Mouse (Mus musculus): Measurements from ENCODE around the gene Lmtk3.

The Lmtk3 gene

DNA sequence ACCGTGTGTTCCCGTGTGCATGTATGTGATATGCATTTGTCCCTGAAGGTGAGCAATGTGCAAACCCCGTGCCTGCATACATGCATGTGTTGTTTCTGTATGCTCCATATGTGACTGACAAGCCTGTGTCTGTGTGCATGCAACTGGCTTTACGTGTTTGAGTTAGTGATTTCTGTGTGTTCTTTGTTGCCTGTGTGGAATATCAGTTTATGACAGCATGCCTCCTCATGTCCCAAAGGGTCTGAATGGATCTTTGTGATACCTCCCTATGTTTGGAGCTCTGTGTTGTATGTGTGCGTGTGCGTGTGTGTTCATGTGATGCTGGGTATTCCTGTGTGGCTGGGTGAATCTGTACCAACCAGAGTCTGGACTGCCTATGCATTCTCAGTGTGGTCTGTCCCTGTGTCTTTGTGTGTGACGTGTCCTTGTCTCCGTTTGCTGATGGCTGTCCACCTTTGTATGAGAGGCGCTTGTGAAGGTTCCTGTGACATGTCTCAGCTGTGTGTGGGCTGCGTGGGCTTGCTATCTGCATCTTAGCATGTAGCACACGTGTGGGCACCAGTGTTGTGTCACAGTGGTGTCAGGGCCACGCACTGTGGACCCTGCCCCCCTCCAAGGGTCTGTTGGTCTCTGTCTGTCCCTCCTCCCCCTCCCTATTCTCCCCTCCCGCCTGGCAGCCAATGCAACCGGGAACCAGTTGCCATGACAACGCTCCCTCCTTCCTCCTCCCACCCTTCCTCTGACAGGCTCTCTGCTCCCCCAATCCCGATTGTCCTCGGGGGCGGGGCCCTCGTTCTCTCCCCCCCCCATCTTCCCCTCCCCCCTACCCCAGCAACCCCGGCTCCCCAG, 1.2 kb downstream of the Lmtk3 start, which contains the start of gene Sult2b1:
Gene Sult2b1, minus strand, starts transcription at position 146 of the 849 bp plus-strand sequence.
- peak; percentile 87 to 92 for DNase-seq (ENCODE audit: low spot score in 2 of 2)

DNA sequence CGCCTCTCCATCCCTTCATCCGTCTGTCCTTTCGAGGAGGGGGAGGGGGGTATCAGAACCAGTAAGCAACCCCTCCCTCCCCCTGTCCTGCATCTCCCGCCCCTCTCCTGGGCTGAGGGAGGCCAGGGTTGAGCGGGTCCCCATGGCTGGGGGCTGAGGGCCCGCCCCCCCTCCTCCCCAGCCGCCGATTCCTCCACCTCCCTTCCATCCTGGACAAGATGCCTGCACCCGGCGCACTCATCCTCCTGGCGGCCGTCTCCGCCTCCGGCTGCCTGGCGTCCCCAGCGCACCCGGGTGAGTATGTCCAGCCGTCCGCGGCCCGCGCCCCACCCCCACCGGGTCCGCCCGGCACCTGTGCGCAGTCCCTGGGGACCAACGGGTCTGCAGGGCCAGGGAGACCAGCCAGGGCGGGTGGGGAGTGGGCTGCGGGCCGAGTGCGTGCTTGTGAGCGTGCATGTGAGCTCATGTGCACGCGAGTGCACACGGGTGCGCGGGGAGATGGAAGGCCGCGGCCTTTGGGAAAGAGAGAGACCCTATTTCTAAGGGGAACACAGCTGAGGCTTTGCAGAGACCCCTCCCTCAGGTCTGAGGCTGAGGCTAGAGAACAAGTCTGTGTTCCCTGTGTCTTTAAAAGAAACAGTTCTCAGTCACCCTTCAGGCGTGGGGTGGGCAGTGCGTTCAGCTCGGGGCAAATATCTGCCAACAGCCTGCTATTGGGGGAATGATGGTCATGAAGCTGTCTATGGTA, 2.0 kb downstream of the Lmtk3 start:
- DNase-seq (ENCODE audit: low spot score in 2 of 2) = peak in 1 of 2 experiments; percentile 76

DNA sequence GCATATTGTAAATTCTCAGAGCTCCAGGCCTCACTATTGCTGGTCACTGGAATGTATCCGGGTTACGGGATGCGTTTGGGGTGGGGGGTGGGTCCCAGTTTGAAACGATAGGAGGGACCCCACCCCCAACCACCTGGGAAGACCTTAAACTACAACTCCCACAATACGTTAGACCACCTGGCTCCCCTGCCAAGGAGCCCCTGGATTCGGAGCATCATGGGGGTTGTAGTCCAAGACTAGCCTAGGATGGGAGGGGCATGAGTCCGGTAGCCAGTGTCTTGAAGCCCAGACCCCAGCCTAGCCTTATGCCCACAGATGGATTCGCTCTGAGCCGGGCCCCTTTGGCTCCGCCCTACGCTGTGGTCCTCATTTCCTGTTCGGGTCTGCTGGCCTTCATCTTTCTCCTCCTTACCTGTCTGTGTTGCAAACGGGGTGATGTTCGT, 2.6 kb downstream of the Lmtk3 start:
- DNase-seq (ENCODE audit: low spot score in 2 of 2) = peak in 1 of 2 experiments; percentile 63

DNA sequence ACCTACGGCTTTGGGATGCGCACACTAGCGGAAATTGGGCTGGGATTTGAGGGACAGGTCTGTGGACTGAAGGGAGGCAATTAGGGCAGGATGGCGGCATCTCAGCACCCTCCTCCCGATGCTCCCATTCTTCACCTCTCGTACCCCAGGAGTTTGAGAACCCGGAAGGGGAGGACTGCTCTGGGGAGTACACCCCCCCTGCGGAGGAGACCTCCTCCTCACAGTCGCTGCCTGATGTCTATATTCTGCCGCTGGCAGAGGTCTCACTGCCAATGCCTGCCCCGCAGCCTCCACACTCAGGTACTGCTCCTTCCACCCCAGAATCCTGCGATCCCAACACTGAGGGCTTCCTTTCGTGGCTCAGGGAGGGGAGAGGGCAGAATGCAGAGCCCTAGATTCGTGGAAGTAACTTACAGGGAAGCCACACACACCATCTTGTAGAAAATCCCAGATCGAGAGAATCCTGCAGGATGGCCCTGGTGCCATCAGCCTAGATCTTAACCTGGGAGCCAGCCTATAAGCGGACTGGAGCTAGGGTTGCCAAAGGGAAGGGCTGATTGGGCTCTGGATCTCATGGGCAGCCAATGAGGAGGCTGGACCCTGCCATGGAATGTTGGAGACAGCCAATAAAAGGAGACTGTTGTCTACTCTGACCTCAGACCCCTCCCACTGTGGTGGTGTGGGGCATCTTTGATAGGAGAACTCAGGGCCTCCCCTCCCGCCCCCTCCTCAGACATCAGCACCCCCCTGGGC, 3.3 kb downstream of the Lmtk3 start:
- peak in 1 of 2 experiments; percentile 30 for DNase-seq (ENCODE audit: low spot score in 2 of 2)

DNA sequence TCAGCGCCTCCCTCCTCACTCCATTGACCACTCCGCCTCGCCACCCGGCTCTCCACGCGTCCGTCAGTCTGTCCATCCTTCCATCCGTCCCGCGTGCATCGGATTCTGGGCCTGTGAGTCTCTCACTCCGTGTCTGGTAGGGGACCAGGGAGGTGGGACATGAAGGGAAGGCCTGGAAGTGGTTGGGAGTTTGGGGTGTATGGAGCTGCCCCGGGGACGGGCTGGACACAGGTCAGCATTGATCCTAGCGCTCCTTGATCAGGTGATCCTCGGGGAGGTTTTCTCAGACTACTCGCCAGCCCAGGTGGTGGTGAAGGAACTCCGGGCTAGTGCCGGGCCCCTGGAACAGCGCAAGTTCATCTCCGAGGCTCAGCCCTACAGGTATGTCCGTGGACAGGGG, 4.1 kb downstream of the Lmtk3 start:
- DNase-seq (ENCODE audit: low spot score in 2 of 2) = peak in 1 of 2 experiments; percentile 3

DNA sequence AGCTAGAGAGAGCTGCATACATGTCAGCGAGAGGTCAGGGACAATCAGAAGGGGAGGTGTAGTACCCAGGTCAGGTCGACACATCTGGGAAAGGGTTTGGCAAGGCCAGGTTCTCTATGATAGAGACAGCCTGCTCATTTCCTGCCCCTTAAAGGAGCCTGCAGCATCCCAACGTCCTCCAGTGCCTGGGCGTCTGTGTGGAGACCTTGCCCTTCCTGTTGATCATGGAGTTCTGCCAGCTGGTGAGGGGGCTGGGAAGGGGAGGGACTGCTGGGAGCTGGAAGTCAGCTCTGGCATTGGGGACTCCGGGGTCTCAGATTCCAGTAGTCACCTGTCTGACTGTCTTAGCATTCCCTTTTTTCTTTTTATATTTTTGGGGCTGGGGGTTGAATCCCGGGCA, 7.2 kb downstream of the Lmtk3 start:
- no peak for DNase-seq (ENCODE audit: low spot score in 2 of 2)

DNA sequence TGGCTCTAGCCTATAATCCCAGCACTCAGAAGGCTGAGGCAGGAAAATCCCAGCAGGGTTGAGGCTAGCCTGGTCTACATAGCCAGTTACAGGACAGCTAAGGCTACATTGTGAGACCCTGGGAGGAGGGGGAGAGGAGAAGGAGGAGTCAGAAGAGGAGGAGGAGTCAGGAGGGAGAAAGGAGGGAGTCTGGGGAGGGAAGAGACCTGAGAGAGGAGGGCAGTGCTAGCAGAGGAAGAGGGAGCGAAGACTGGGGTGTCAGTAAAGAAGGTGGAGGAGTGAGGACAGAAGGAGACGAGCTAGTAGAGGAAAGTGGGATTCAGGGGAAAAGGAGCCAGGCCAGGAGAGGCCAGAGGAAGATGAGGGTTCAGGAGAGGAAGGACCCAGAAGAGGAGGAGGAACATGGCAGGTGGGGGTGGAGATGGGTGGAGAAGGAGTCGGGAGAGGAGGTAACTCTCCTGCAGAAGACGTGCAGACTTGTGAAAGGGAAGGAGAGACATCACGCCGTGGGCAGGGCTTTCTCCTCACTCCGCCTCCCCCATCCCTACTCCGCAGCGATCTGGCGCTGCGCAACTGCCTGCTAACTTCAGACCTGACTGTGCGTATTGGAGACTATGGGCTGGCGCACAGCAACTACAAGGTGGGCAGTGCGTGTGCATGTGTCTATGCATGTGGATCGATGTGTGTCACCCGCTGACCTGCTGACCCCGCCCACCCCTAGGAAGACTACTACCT, 8.4 kb downstream of the Lmtk3 start:
- no peak for DNase-seq (ENCODE audit: low spot score in 2 of 2)

DNA sequence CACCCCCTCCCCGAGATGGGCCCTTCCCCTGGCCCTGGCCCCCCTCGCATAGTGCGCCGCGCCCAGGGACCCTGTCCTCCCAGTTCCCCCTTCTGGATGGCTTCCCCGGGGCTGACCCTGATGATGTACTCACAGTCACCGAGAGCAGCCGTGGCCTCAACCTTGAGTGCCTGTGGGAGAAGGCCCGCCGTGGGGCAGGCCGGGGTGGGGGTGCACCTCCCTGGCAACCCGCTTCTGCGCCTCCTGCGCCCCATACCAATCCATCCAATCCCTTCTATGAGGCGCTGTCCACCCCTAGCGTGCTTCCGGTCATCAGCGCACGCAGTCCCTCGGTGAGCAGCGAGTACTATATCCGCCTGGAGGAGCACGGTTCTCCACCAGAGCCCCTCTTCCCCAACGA, 9.7 kb downstream of the Lmtk3 start:
- no peak for DNase-seq (ENCODE audit: low spot score in 2 of 2)

DNA sequence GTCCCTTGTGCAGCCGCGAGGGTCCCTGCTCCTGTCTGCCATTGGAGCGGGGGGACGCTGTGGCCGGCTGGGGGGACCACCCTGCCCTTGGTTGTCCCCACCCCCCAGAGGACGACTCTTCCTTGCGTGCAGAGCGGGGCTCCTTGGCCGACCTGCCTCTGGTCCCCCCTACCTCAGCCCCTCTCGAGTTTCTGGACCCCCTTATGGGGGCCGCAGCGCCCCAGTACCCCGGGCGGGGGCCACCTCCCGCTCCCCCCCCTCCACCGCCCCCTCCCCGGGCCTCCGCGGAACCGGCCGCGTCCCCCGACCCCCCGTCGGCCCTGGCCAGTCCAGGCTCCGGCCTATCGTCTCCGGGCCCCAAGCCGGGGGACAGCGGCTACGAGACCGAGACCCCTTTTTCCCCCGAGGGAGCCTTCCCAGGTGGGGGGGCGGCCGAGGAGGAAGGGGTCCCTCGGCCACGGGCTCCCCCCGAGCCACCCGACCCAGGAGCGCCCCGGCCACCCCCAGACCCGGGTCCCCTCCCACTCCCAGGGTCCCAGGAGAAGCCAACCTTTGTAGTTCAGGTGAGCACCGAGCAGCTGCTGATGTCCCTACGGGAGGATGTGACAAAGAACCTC, 10.5 kb downstream of the Lmtk3 start:
- peak in 1 of 2 experiments; percentile 2 for DNase-seq (ENCODE audit: low spot score in 2 of 2)

DNA sequence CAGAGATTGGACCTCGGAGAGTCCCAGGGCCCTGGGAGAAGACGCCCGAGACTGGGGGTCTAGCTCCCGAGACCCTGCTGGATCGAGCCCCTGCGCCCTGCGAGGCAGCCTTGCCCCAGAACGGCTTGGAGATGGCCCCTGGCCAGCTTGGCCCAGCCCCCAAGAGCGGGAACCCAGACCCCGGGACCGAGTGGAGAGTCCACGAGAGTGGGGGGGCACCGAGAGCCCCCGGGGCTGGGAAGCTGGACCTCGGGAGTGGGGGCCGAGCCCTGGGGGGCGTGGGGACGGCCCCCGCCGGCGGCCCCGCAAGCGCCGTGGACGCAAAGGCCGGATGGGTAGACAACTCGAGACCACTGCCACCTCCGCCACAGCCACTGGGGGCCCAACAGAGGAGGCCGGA, 11.4 kb downstream of the Lmtk3 start:
- DNase-seq (ENCODE audit: low spot score in 2 of 2) = peak in 1 of 2 experiments; percentile 19

DNA sequence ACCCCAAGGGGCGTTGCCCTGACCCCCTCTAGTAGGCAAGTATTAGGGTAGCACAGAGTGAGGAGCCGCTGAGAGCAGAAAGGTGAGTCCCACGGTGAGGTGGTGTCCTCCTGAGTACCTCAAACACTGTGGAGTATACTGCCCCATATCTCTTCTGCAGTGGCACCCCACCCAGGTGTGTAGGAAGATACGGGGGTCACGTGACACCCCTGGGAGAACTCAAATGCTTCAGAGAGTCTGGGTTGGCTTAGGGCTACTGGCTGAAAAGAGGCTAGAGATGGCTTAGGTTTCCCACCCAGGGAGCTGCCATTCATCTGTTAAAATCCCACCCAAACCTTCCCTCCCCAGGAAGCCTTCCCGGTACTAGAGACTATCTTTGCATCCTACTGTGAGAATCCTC, 13.4 kb downstream of the Lmtk3 start:
- DNase-seq (ENCODE audit: low spot score in 2 of 2) = no peak

DNA sequence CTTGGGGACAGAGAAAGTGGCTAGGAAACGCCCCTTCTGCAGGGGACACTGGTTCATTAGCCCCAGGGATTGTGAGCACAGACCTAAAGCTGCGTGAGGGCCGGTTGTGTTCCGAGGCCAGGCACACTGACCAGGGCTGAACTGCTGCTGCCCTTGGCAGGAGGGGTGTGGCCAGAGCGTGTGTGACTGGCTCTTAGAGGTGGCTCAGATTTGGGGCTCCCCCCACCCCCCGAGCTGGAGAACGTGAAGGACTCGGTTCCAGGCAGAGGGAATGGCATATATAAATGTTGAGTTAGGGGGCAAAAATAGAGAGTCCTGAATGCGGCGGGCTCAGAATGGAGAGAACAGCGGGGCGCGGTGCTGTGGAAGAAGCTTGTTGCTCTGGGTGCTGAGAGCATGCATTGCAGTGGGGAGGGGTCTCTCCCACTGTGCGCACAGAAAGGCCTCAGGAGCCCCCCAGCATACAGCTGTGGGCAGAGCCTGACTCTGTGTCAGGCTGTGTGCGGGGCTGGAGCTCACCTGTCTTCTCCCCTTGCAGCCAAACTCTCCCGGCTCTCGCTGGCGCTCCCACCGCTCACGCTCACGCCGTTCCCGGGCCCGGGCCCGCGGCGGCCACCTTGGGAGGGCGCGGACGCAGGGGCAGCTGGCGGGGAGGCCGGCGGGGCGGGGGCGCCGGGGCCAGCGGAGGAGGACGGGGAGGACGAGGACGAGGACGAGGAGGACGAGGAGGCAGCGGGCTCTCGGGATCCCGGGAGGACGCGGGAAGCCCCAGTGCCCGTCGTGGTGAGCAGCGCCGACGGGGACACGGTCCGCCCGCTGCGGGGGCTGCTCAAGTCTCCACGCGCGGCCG, 14.3 kb downstream of the Lmtk3 start:
- DNase-seq (ENCODE audit: low spot score in 2 of 2) = peak in 1 of 2 experiments; percentile 10

DNA sequence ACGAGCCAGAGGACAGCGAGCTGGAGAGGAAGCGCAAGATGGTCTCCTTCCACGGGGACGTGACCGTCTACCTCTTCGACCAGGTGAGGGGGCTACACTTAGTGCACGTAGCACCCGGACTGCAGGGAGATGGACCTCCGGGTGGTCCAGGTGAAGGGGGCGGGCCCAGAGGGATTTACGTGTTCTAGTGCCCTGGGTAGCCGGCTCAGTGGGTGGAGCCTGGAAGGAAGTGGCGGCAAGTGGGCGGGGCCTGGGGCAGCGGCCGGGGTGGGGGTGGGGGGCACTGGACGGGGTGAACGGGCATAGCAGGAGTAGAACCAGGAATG, 14.9 kb downstream of the Lmtk3 start:
- DNase-seq (ENCODE audit: low spot score in 2 of 2) = peak in 1 of 2 experiments; percentile 14

DNA sequence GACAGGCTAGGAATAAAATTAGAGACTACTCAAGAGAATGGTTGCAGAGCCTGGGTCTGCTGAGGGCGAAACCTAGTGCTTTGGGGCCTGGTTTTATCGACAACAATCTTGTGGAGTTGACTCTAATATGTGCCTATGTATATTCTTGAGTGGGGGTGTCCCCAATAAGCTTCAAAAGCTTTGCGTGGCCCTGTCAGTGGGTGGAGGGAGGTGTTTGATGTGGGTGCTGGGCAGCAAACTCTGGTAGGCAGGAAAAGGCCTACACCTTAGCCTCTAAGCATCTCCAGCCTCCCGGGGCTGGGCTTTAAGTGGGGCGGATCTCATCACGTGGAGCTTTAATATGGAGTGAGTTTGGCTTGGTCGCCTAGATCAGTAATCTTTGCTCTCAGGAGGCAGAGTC, 15.4 kb downstream of the Lmtk3 start:
- DNase-seq (ENCODE audit: low spot score in 2 of 2) = no peak

DNA sequence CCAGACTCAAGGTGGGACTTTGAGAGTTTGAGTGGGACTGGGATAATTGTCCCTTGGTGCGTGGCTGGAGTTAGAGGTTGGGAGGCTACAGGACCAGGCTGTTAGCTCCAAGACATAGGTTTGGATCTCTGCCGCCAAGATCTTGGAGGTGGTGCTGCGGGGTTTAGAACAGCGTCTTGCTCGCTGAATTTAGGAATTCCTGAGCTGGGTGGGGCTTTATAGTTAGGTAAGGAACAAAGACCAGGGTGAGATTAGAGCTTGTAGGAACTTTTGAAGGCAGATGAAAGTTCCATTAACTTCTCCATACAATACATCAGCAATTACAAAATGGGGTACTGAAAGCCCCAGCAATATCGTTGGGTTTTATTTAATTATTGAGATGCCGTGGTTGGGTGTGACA, 16.5 kb downstream of the Lmtk3 start:
- DNase-seq (ENCODE audit: low spot score in 2 of 2) = no peak

DNA sequence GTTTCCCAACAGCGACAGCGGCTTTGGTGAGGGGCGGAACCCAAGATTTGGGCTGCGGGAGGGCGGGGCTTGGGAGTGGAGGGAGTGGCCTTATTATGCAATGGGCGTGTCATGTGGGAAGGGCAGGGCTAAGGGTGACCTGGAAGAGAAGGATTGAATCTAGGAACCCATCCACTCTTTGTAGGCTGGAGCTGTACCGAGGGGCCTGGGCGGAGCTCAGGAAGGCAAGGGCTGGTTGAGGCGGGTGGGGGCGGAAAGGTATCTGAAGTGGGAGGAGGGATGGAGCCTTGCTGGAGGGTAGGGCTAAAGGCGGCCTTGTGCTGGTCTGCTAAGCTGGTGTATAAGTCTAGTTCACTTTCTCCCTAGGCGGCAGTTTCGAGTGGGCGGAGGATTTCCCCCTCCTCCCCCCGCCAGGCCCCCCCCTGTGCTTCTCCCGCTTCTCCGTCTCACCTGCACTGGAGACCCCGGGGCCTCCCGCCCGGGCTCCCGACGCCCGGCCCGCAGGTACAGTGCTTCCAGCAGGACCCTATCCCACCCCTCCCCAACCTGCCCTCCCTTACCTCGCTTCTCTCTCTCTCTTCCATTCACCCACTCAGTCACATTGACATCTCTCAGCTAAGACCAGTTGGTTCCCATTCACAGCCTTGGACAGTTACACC, 17.1 kb downstream of the Lmtk3 start:
- no peak for DNase-seq (ENCODE audit: low spot score in 2 of 2)

DNA sequence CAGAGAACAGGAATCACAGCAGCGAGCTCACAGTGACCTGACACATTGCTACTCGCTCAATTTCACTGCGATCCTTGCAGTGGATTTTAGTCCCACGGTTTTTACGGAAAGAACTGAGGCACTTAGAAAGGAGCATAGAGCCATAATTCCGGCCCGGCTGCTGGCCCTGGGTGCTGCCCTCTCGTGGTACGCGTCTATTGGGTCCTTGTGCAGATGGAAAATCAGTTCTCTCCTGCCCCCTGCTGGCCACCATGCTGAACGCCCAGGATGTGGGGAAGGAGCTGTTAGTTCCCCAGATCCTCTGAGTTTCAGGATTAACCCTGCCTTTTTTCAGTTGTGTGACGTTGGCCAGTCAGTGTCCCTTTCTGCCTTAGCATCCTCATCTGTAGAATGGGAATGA, 17.8 kb downstream of the Lmtk3 start:
- peak; percentile 92 to 96 for DNase-seq (ENCODE audit: low spot score in 2 of 2)

DNA sequence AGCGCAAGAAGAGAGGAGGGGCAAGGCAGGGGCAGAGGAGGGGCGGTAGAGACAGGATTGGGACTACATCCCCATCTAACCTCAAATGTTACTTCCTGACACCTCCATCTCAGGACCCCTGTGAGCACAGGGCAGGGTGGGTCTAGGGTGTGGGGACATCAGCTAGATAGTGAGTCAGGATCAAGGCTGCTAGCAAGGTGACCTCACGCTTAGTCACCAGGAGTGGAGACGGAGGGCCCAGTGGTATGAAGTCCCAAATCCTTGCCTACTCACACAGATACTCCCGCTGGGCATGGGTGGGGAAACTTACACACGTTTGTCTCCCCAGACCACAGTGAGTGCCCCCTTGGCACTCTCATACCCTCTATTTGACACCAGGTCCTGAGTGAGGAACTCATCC, 19.0 kb downstream of the Lmtk3 start:
- no peak for DNase-seq (ENCODE audit: low spot score in 2 of 2)

DNA sequence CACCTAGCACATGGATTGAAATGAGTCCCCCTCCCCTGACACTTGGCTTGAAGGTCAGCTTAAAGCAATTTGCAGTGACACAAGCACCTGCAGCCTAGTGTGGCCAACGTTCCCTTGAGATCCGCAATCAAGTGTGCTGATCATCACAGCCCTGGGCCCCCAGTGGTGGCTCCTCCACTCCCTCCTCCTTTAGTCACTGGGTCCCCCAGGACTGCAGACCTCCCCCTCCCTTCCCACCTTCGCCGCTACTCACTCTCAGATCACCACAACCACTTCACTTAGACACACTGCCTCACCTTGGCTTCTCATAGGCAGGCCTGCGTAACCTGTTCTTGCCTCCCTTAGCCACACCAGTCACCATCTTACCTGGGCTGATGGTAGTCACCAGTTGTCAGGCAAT, 22.4 kb downstream of the Lmtk3 start:
- no peak for DNase-seq (ENCODE audit: low spot score in 2 of 2)

DNA sequence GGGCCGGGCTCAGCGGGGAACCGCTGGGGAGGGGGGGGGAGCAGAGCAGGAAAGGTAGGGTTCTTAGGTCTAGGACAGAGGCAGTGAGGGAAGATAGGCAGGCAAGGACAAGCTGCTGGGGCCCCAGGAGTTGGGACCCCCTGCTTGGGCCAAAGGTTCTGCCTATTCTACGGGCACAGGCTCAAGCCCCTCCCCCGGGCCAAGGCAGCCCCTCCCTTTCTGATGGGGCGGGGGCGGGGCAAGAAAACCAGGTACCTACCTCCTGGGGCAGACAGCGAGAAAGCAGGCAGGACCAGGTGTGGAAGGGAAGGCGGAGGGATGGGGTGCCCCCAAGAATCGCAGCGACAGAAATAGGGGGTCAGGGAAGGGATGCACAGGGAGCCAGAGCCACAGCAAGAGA, 24.9 kb downstream of the Lmtk3 start:
- no peak for DNase-seq (ENCODE audit: low spot score in 2 of 2)

All from cerebellum, postnatal 4 days (tissue).